Mouse (Mus musculus) liver, embryonic 14.5 days (tissue): ENCODE data around the gene Ppp1r12b.

Experiments used
- CTCF ChIP-seq: IDR thresholded peaks from 2 replicates; pipeline ENCODE4 v1.5.1; 2016; ENCODE audit warnings: antibody characterized with exemption, low read depth, control low read depth
- EP300 ChIP-seq: IDR thresholded peaks from 2 replicates; pipeline ENCODE4 v1.6.1; 2016; ENCODE audit warnings: antibody characterized with exemption, low read depth

- TF ChIP-seq CTCF (no peak), EP300 (no peak)
Measured at GRCm38 (mm10) chr1:134782797-134783196, 172.9 kb downstream of the Ppp1r12b start.
